Mouse (Mus musculus) forebrain, embryonic 15.5 days (tissue): Measurements from ENCODE around the gene Ajm1. TPM values are rescaled to one million over a fixed set of nuclear protein-coding genes. Genes with fewer than 3 reads are reported as not detected.

Experiments used
- ATAC-seq: fragments of 200-750 bp; cut with Nextera tagmentation; replicated peaks from 2 replicates; pipeline ENCODE4 v1.8.0; 2017; ENCODE audit warnings: mild to moderate bottlenecking, moderate TSS enrichment, moderate library complexity
- H3K27ac ChIP-seq: fragments of 300-500 bp; sonication (generic); replicated peaks from 2 replicates; pipeline ENCODE4 v1.5.1; 2015; ENCODE audit warnings: mild to moderate bottlenecking, inconsistent platforms
- H3K27me3 ChIP-seq: fragments of 300-500 bp; sonication (generic); 2 replicates; pipeline ENCODE4 v1.6.1; 2015; ENCODE audit warnings: inconsistent platforms
- H3K36me3 ChIP-seq: fragments of 300-500 bp; sonication (generic); 2 replicates; pipeline ENCODE4 v1.6.1; 2015; ENCODE audit warnings: mild to moderate bottlenecking, inconsistent platforms
- H3K4me1 ChIP-seq: fragments of 300-500 bp; sonication (generic); 2 replicates; pipeline ENCODE4 v1.6.1; 2015; ENCODE audit warnings: inconsistent platforms
- H3K4me2 ChIP-seq: fragments of 300-500 bp; sonication (generic); replicated peaks from 2 replicates; pipeline ENCODE4 v1.6.1; 2015; ENCODE audit warnings: mild to moderate bottlenecking, inconsistent platforms
- H3K4me3 ChIP-seq: fragments of 300-500 bp; sonication (generic); 2 replicates; pipeline ENCODE4 v1.5.1; 2015; ENCODE audit warnings: mild to moderate bottlenecking, inconsistent platforms
- H3K9ac ChIP-seq: fragments of 300-500 bp; sonication (generic); replicated peaks from 2 replicates; pipeline ENCODE4 v1.6.1; 2015; ENCODE audit warnings: mild to moderate bottlenecking, inconsistent platforms
- H3K9me3 ChIP-seq: fragments of 300-500 bp; sonication (generic); 2 replicates; pipeline ENCODE4 v1.6.1; 2016; ENCODE audit warnings: inconsistent platforms
- WGBS: fragments of 180-500 bp; shearing (Covaris S2); methylation state at CpG from one replicate; pipeline ENCODE4 v1.1.7; 2015; ENCODE audit warnings: mixed read lengths; 5-methylcytosine and 5-hydroxymethylcytosine counted together
- polyA plus RNA-seq: library from polyadenylated mRNA; unstranded; fragments of >200 nt; fragmentation: Nextera tagmentation; extraction: Ambion mirVana; gene quantifications from 2 replicates; pipeline ENCODE4 v1.2.1, GENCODE M21; 2015

The Ajm1 gene
- polyA plus RNA-seq, 1 experiment from 2014 or later, result 5.9 TPM

- peaks cover 48% of the 10 kb centered on the region for H3K4me1 ChIP-seq
- no peak overlapping the region; the same call in 1 of the 2 replicates for H3K9ac ChIP-seq
- no peaks in the 10 kb centered on the region for H3K9me3 ChIP-seq
- H3K4me2 ChIP-seq, result no peak overlapping the region
- ATAC-seq, result no peak
- H3K4me3 ChIP-seq, result no peak overlapping the region
- WGBS, result 48% methylated on average over 12 of the region's 12 CpGs
- peak overlapping the region; percentile 6; the same call in 1 of the 2 replicates for H3K27ac ChIP-seq
- H3K36me3 ChIP-seq, result peaks cover 30% of the 10 kb centered on the region
- H3K27me3 ChIP-seq, result peaks cover 36% of the 10 kb centered on the region
Measured at GRCm38 (mm10) chr2:25582466-25583119, 1.0 kb upstream of the Ajm1 start.

- peaks cover 43% of the 10 kb centered on the region for H3K27me3 ChIP-seq
- peak; percentile 5; the same call in 1 of the 2 replicates for ATAC-seq
- peak overlapping the region; percentile 55; the same call in 1 of the 2 replicates for H3K4me3 ChIP-seq
- no peaks in the 10 kb centered on the region for H3K9me3 ChIP-seq
- H3K9ac ChIP-seq, result 0 out of 2 replicates have a peak overlapping the region, but pooled peaks have one; percentile 61
- 28% methylated on average over 6 of the region's 6 CpGs for WGBS
- H3K4me2 ChIP-seq, result peak overlapping the region; percentile 79; the same call in 1 of the 2 replicates
- no peak overlapping the region; the same call in 1 of the 2 replicates for H3K27ac ChIP-seq
- peaks cover 27% of the 10 kb centered on the region for H3K36me3 ChIP-seq
- H3K4me1 ChIP-seq, result peaks cover 55% of the 10 kb centered on the region
Measured at GRCm38 (mm10) chr2:25581901-25582301, 344 bp upstream of the Ajm1 start.

DNA sequence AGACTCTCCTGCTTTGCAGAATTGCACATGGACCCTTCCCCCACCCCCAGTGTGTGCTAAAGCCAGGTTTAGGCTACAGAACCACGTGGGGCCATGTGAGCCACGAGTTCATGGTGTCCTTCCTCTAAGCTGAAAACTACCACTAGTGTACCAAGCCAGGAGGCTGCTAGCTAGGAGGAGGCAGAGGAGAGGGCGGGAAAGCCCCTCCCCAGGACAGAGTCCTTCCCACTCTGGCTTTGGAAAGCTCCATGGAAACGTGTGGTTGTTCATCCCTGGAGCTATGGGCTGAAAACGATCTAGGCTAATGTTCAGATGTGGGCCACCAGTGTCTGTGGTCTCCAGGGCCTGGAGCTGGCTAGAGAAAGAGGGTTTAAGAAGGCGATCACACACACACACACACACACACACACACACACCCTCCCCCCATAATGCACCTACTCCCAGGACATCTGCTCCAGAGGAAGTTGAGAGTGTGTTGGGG is 896 bp downstream of the Ajm1 start:
- Histone ChIP-seq H3K4me3 (peak overlapping the region; percentile 55), H3K36me3 (peaks cover 21% of the 10 kb centered on the region), H3K9ac (peak overlapping the region; percentile 61; the same call in 1 of the 2 replicates), H3K4me2 (peak overlapping the region; percentile 79), H3K27ac (no peak overlapping the region), H3K27me3 (peaks cover 55% of the 10 kb centered on the region), H3K4me1 (peaks cover 60% of the 10 kb centered on the region), H3K9me3 (no peaks in the 10 kb centered on the region)
- peak; percentile 1; the same call in 1 of the 2 replicates for ATAC-seq
- 45% methylated on average over 6 of the region's 6 CpGs for WGBS

GRCm38 (mm10) chr2:25579737-25580460 is 1.7 kb downstream of the Ajm1 start:
- peaks cover 65% of the 10 kb centered on the region for H3K4me1 ChIP-seq
- WGBS, result 8% methylated on average over 27 of the region's 27 CpGs

GRCm38 (mm10) chr2:25578796-25579736 is 2.5 kb downstream of the Ajm1 start:
- no peak for ATAC-seq
- Histone ChIP-seq H3K4me3 (peak overlapping the region; percentile 22), H3K4me1 (peaks cover 67% of the 10 kb centered on the region), H3K9me3 (no peaks in the 10 kb centered on the region), H3K27ac (no peak overlapping the region), H3K9ac (no peak overlapping the region), H3K36me3 (peaks cover 6% of the 10 kb centered on the region), H3K27me3 (peaks cover 57% of the 10 kb centered on the region), H3K4me2 (peak overlapping the region; percentile 8; the same call in 1 of the 2 replicates)
- WGBS, result 7% methylated on average over 77 of the region's 77 CpGs

More at GRCm38 (mm10) chr2:25579737-25580460, 1.7 kb downstream of the Ajm1 start:
- Histone ChIP-seq H3K27me3 (peaks cover 57% of the 10 kb centered on the region), H3K27ac (no peak overlapping the region), H3K4me3 (peak overlapping the region; percentile 22), H3K36me3 (peaks cover 13% of the 10 kb centered on the region), H3K4me2 (peak overlapping the region; percentile 8; the same call in 1 of the 2 replicates), H3K9me3 (no peaks in the 10 kb centered on the region), H3K9ac (no peak overlapping the region)
- ATAC-seq, result no peak

DNA sequence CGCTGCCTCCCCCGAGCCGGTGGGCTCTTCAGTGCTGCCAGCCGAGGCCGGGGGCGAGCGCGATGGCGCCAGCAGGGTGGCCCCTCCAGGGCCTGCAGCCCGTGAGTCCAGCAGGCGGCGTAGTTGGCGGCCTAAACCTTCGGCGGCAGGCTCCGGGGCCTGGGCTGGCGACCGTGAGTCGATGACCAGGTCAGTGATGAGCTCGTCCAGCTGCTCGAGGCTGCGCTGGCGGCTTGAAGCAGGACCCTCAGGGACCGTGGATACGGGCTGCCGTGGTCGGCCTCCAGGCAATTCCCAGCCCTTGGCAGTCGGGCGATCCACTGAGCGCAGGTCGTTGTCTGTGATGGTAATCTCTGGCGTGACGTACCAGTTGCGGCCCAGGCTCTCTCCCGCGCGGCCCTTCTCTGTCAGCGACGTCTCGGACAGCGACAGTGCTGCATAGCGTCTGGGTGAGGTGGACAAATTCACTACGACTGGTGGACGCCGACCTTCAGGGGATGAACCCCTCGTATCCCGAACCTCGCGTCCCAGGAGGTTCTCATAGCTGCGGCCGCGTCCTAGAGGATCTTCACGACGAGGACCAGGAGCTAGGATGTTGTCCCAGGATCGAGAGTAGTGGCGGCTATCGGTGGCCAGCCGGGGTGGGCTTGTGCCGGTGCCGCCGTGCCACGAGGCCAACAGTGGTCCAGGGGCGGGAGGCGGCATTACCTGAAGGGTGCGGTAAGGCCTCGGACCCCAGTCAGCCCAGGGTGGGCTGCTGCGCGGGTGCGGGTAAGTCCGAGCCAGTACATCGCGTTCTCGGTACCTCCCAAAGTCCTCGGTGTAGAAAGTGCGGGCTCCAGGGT is 3.4 kb downstream of the Ajm1 start:
- Histone ChIP-seq H3K27me3 (peaks cover 57% of the 10 kb centered on the region), H3K9ac (no peak overlapping the region)

GRCm38 (mm10) chr2:25576965-25577891 is 4.3 kb downstream of the Ajm1 start:
- Histone ChIP-seq H3K9me3 (no peaks in the 10 kb centered on the region), H3K4me1 (peaks cover 75% of the 10 kb centered on the region), H3K36me3 (no peaks in the 10 kb centered on the region), H3K9ac (no peak overlapping the region), H3K4me2 (peak overlapping the region; percentile 32), H3K27ac (no peak overlapping the region), H3K27me3 (peaks cover 57% of the 10 kb centered on the region), H3K4me3 (peak overlapping the region; percentile 18)
- 14% methylated on average over 92 of the region's 92 CpGs for WGBS
- no peak for ATAC-seq

More for the DNA sequence above, 3.4 kb downstream of the Ajm1 start:
- Histone ChIP-seq H3K9me3 (no peaks in the 10 kb centered on the region), H3K4me3 (peak overlapping the region; percentile 18), H3K27ac (no peak overlapping the region), H3K36me3 (no peaks in the 10 kb centered on the region), H3K4me1 (peaks cover 76% of the 10 kb centered on the region), H3K4me2 (peak overlapping the region; percentile 32)
- no peak for ATAC-seq
- WGBS, result 7% methylated on average over 75 of the region's 75 CpGs

DNA sequence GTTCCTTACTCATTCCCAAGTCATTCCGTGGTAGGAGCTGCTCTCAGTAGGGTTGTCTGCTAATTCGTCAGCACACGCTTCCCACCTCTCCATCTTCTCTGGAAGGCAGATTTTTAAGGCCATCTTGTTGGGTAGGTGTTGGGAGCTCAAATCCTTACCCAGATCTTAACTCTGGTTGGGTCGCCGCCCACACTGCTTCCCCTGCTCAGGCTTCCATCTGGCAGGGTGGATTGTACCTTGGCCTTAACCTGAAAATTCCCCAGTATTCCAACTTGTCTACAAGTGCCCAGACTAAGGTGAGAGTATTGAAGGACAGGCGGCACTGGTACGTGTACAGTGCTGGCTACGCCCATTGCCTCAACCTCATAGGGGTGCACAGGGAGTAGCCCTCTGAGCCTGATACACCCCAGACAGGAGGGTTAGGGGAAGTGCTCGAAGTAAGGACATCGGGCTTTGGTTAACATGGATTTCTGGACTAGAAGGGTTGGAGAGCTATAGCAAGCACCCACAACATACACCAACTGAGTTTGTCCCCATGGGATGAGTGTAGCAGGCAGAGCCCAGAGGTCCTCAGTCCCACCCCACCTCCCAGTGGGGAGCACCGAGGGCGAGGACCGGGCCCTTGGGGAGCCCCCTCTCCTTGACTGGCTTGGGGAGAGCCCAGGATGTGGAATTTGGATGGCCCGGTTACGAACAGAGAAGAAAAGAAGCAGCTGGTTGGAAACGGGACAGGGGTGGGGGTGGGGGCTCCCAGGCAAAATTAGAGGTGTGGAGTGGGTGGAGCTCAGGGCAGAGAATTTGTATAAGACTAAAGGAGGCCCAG is 5.3 kb downstream of the Ajm1 start:
- WGBS, result 71% methylated on average over 16 of the region's 16 CpGs
- H3K4me3 ChIP-seq, result 0 out of 2 replicates have a peak overlapping the region, but pooled peaks have one; percentile 57

DNA sequence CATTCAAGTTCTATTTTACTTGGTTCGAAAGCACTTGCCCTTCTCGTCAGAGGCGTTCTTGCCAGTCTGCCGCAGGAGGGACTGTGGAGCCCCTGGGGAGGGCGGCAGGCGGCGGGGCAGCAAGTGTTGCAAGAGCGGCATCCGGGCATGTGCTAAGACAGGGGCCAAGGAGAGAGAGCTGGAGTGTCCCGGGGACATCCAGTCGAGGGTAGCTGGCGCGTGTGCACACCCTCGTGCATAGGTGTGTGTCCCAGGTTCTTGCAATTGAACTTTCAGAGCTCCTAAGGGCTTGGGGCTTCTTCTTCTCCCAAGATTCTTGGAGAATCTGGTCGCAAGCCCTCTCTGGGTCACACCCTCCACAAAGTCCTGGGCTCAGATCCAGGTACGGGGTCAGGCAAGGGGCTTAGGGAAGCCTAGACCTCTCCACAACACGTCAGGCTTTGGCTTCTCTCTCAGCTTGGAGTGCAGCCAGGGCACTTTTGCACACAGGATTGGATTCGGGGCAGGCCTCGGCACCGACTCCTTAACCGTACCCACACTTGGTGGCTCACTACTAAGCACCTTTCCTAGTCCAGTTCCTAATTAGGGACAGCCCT is 6.0 kb downstream of the Ajm1 start:
- no peak for ATAC-seq
- WGBS, result 7% methylated on average over 21 of the region's 21 CpGs

More for the DNA sequence above, 5.3 kb downstream of the Ajm1 start:
- H3K9ac ChIP-seq, result peak overlapping the region; percentile 56; the same call in 1 of the 2 replicates
- no peaks in the 10 kb centered on the region for H3K9me3 ChIP-seq
- no peak overlapping the region for H3K27ac ChIP-seq
- H3K27me3 ChIP-seq, result peaks cover 57% of the 10 kb centered on the region
- peaks cover 67% of the 10 kb centered on the region for H3K4me1 ChIP-seq
- no peak for ATAC-seq
- no peaks in the 10 kb centered on the region for H3K36me3 ChIP-seq
- H3K4me2 ChIP-seq, result no peak overlapping the region

More for the DNA sequence above, 6.0 kb downstream of the Ajm1 start:
- Histone ChIP-seq H3K9ac (peak overlapping the region; percentile 56), H3K4me1 (peaks cover 60% of the 10 kb centered on the region), H3K9me3 (no peaks in the 10 kb centered on the region), H3K4me3 (peak overlapping the region; percentile 57), H3K36me3 (no peaks in the 10 kb centered on the region), H3K27ac (peak overlapping the region; percentile 95), H3K27me3 (peaks cover 50% of the 10 kb centered on the region), H3K4me2 (peak overlapping the region; percentile 81)
